Mouse (Mus musculus) layer of hippocampus, postnatal 10 days (tissue): Measurements from ENCODE around the gene Sowahb. TPM values are rescaled to one million over a fixed set of nuclear protein-coding genes. Genes with fewer than 3 reads are reported as not detected.
"Not testable (repeated sequence)": the region's sequence is repeated elsewhere in the genome, so short reads cannot be mapped to it uniquely, and the experiment has no call there.

Experiments
- DNase-seq, 2 experiments: peaks; one replicate each; pipeline ENCODE4 v3.0.0; 2021; ENCODE audit warnings: low spot score in 2 of 2
- total RNA-seq, 2 experiments: library from RNA; stranded (reverse); gene quantifications; 2 replicates each; pipeline ENCODE4 v1.2.3; 2021

The Sowahb gene
- total RNA-seq, 2 experiments from 2014 or later: 0.87 to 1.0 TPM

- DNase-seq: no peak
These were observed 886 bp downstream of the Sowahb start for GRCm38 (mm10) chr5:93043688-93044583.

GRCm38 (mm10) chr5:93042831-93043687, 1.8 kb downstream of the Sowahb start:
- no peak for DNase-seq

GRCm38 (mm10) chr5:93042031-93042430, 2.8 kb downstream of the Sowahb start:
- DNase-seq: no peak

- no peak for DNase-seq
These were observed 3.5 kb downstream of the Sowahb start for GRCm38 (mm10) chr5:93041276-93041675.

- no peak for DNase-seq
These were observed 4.7 kb downstream of the Sowahb start for GRCm38 (mm10) chr5:93040095-93040494.

- no peak for DNase-seq
These were observed 8.6 kb downstream of the Sowahb start for GRCm38 (mm10) chr5:93036254-93036653.

- no peak for DNase-seq
These were observed 9.5 kb downstream of the Sowahb start for GRCm38 (mm10) chr5:93035285-93035684.

- no peak for DNase-seq
These were observed 11.5 kb downstream of the Sowahb start for GRCm38 (mm10) chr5:93033087-93033870.

GRCm38 (mm10) chr5:93032621-93033020, 12.2 kb downstream of the Sowahb start:
- DNase-seq: no peak

GRCm38 (mm10) chr5:93030869-93031268, 14.0 kb downstream of the Sowahb start:
- DNase-seq: no peak

- DNase-seq: no peak
These were observed 14.4 kb downstream of the Sowahb start for GRCm38 (mm10) chr5:93030411-93030810.

GRCm38 (mm10) chr5:93027120-93027675, 17.6 kb downstream of the Sowahb start:
- no peak for DNase-seq

GRCm38 (mm10) chr5:93026437-93027119, 18.2 kb downstream of the Sowahb start:
- DNase-seq: no peak

GRCm38 (mm10) chr5:93024754-93025280, 20.0 kb downstream of the Sowahb start:
- peak in 1 of 2 experiments; percentile 54 for DNase-seq

- no peak for DNase-seq
These were observed 22.6 kb downstream of the Sowahb start for GRCm38 (mm10) chr5:93022126-93022797.

GRCm38 (mm10) chr5:93020024-93020666, 24.7 kb downstream of the Sowahb start:
- DNase-seq: no peak

GRCm38 (mm10) chr5:93019207-93019606, 25.6 kb downstream of the Sowahb start:
- not testable (repeated sequence) for DNase-seq

GRCm38 (mm10) chr5:93017678-93018077, 27.1 kb downstream of the Sowahb start:
- DNase-seq: no peak

GRCm38 (mm10) chr5:93008256-93008655, 36.6 kb downstream of the Sowahb start:
- DNase-seq: no peak
